Mouse (Mus musculus): ENCODE measurements around the gene Nup85.

GRCm38 (mm10) chr11:115614346-115615107 is 50.3 kb downstream of the Nup85 start:
- TF ChIP-seq CTCF (IDR thresholded peaks at IDR 0.05; ENCODE audit: insufficient read depth, low read depth, low read length) (no peak), POLR2A (IDR thresholded peaks at IDR 0.05; ENCODE audit: insufficient read depth, low read depth, low read length) (no peak)

Measured in olfactory bulb, adult 2 months (tissue).